In the genomic region with DNA sequence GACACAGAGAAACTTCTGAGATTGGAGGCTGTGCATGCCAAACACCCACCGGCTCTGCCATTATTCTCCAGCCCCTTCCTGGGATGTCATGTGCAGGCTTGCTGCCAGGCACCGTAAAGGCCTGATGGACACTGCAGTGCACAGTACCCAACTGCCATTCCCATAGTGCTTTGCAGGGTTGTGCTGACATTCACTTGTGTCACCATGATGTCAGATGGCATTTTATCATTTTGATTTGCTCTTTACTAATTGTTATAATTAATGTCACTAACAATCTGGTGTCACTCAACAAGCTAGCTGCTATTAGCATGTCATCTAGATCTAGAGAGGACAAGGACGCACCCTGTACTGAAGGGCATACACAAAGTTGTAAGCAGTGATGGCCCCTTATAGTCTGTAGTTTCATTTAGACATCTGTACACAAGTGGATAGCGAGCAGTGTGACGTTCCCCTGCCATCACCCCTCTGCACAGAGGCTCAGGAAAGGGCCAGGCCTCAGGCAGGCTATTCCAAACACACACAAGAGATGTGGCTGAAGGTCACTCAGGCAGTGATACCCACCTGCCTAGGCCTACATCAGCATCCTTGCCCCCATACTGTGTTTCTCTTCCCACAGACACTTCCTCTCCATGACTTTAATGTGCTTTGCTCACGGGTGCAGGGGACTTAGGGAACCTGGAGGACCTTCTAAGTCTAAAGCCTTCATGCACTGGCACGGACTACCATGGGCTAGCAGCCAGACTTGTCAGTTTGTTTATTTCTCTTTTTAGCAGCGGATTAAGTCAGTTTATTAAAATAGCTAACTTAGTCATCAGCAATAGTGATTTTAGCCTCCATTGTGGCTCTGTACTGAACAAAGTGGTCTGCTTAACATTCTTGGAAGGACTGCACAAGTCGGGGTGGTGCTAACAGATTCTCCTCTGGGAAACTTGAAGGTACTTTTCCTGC, we compare ENCODE assay signal across 13 mouse cellular contexts.
DNase-seq lines count a peak whose midpoint lies in the region; ATAC-seq lines count a peak whose summit lies in the region.
"Had no signal": no experiment of that assay in that cellular context is flagged by ENCODE, and none has a peak within 500 bp of the region (broad histone marks: within the 10 kb centered on the region; RNA-seq: fewer than 3 reads in every experiment).

No protein-coding gene starts in this region.

- DNase-seq in gastrocnemius, adult 8-10 months (ENCODE audit: low spot score in 2 of 2), result peak; percentile 33 to 41
- no peak for DNase-seq in gastrocnemius, postnatal 10 days
- DNase-seq in adipocyte (ENCODE audit: low spot score), result peak; percentile 70
- peak; percentile 80 for DNase-seq in lung, postnatal 36 days
- no peak for DNase-seq in left cerebral cortex, postnatal 36 days (ENCODE audit: low spot score in 2 of 2)
- DNase-seq in forebrain, embryonic 10.5 days (ENCODE audit: extremely low spot score, low spot score), result no peak
- DNase-seq: cerebellum, adult 9-11 months had no signal

- intact Hi-C loops in left cerebral cortex, postnatal 36 days (cut with DNase I), result no loop called here

- H3K27ac ChIP-seq in heart, embryonic 16.5 days (ENCODE audit: low read length), result peak overlapping the region; percentile 77
- no peak overlapping the region for H3K27ac ChIP-seq in forebrain, embryonic 10.5 days
- H3K27ac ChIP-seq: hindbrain, postnatal 0 days; limb, embryonic 13.5 days; midbrain, embryonic 13.5 days had no signal

- H3K27me3 ChIP-seq in heart, embryonic 16.5 days (ENCODE audit: control insufficient read depth, insufficient read depth, low read length), result no peaks in the 10 kb centered on the region
- no peaks in the 10 kb centered on the region for H3K27me3 ChIP-seq in forebrain, embryonic 10.5 days (ENCODE audit: poor library complexity, severe bottlenecking)
- H3K27me3 ChIP-seq: CH12.LX; limb, embryonic 13.5 days; midbrain, embryonic 13.5 days had no signal

- no peak overlapping the region for H3K9ac ChIP-seq in heart, embryonic 16.5 days (ENCODE audit: low read length)
- H3K9ac ChIP-seq: limb, embryonic 13.5 days; midbrain, embryonic 13.5 days had no signal

- peaks cover 4% of the 10 kb centered on the region; the same call in 1 of the 2 replicates for H3K36me3 ChIP-seq in heart, embryonic 16.5 days (ENCODE audit: control insufficient read depth, insufficient read depth)
- peaks cover 18% of the 10 kb centered on the region for H3K36me3 ChIP-seq in forebrain, embryonic 10.5 days (replicated peaks)

- H3K4me1 ChIP-seq in heart, embryonic 16.5 days (ENCODE audit: control insufficient read depth, insufficient read depth, low read length), result peaks cover 19% of the 10 kb centered on the region
- H3K4me1 ChIP-seq in forebrain, embryonic 10.5 days, result peaks cover 8% of the 10 kb centered on the region

- H3K4me3 ChIP-seq in heart, embryonic 16.5 days (ENCODE audit: low read length), result no peak overlapping the region
- no peak overlapping the region for H3K4me3 ChIP-seq in forebrain, embryonic 10.5 days
- H3K4me3 ChIP-seq: limb, embryonic 13.5 days; midbrain, embryonic 13.5 days had no signal

- no peaks in the 10 kb centered on the region for H3K9me3 ChIP-seq in heart, embryonic 16.5 days (replicated peaks; ENCODE audit: control insufficient read depth, low read length)
- peaks cover 6% of the 10 kb centered on the region; the same call in 1 of the 2 replicates for H3K9me3 ChIP-seq in forebrain, embryonic 10.5 days

- peak; percentile 78 for ATAC-seq in heart, embryonic 16.5 days (replicated peaks; ENCODE audit: extremely low read depth, insufficient read depth, low FRiP score)
- no peak for ATAC-seq in erythroblast, adult 5-6 weeks (replicated peaks; ENCODE audit: low FRiP score, poor library complexity, severe bottlenecking)
- ATAC-seq: hindbrain, postnatal 0 days; midbrain, embryonic 13.5 days had no signal

- 47% methylated on average over 9 of the region's 9 CpGs for WGBS in heart, embryonic 16.5 days
- WGBS in forebrain, embryonic 10.5 days, result 93% methylated on average over 9 of the region's 9 CpGs

- peak overlapping the region; percentile 21; the same call in 1 of the 2 replicates for H3K4me2 ChIP-seq in heart, embryonic 16.5 days (ENCODE audit: low read depth, low read length)
- H3K4me2 ChIP-seq: limb, embryonic 13.5 days; midbrain, embryonic 13.5 days had no signal

Comparison
In these comparisons a context has a peak if more than half of its experiments do, and no peak if none do; other contexts are left out.
1. DNase-seq: peak in gastrocnemius, adult 8-10 months (2 of 2), adipocyte (single experiment) and lung, postnatal 36 days (single experiment); none in gastrocnemius, postnatal 10 days (single experiment), left cerebral cortex, postnatal 36 days (0 of 2) and forebrain, embryonic 10.5 days (single experiment).